Mouse (Mus musculus): ENCODE results near the gene Plin2. TPM values are rescaled to one million over a fixed set of nuclear protein-coding genes. Genes with fewer than 3 reads are reported as not detected.
"Not testable (repeated sequence)": the region's sequence is repeated elsewhere in the genome, so short reads cannot be mapped to it uniquely, and the experiment has no call there.

The Plin2 gene
- total RNA-seq, 1 experiment from 2014 or later: 151 TPM

DNA sequence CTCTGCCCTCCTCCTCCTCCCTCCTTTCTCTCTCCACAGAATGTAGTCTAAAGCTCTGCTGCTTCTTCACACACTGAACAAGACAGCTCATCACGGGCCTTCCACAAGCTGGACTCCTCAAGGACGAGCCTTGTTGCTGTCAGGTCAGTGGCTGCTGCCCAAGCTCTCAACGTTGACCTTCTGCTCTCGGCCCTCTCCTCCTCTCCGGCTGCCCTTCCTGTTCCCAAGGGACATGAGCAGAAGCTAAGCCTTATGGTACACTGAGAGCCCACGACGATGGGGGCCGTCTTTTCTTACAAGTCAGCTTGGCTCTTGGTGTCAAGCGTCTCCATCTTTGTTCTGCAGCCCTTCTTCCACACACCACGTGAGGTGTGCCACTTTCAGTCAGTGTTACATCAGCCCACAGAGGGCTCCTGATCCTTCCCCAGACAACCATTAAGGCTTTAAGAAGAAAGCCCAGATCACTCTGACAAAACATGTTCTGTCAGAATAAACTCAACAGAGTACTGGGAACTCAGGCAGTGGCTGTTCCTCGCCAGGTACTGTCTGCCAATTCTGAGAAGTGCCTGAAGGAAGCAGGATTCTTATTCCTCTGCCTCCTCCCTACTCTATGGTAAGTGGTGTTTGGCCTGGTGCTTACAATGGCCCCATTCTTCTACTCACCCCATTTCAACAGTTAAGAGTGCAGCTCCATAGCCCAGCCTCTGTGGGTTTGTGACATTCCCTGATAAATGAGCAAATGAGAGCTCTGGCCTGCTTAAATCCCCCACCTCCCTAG lies 15.6 kb upstream of the Plin2 start:
- no peak for ATAC-seq (ENCODE audit: extremely low read depth, insufficient number of reproducible peaks, low FRiP score, poor library complexity, severe bottlenecking)

DNA sequence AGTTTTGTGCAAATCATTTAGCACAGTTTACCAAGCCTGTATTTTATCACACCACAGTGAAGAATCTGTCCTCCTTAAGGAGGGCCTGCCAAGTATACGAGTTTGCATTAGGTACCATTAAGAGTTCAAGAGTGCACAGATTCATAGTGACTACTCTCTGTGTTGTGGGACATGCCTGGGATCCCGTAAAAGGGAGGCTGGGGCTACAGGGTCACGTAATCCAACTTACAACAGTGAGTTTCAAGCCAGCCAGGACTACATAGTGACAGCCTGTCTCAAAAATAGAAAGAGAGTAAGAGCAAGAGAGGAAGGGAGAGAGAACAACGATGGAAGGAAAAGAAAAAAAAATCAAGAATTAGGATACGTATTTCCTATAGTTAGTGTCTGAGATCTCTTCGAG lies 14.9 kb upstream of the Plin2 start:
- ATAC-seq (ENCODE audit: extremely low read depth, insufficient number of reproducible peaks, low FRiP score, poor library complexity, severe bottlenecking): no peak

DNA sequence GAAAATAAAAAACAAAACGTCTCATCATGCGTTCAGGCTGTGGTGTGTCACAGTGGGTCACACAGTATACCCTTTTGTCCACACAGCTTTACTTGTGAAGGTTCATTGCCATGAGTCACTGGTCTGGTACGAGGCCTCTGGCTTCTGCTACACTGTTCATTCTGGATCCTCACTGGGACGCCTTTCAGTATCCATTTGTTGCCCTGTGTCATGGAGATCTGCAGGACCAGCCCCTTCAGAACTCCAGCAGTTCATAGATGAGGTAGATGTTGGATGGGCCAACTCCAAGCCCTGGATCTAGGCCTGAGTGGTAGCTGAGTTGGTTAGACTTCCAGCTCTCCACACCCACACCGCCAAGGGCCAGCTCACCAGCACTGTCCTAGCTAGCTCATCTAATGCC lies 13.9 kb upstream of the Plin2 start:
- ATAC-seq (ENCODE audit: extremely low read depth, insufficient number of reproducible peaks, low FRiP score, poor library complexity, severe bottlenecking): no peak

DNA sequence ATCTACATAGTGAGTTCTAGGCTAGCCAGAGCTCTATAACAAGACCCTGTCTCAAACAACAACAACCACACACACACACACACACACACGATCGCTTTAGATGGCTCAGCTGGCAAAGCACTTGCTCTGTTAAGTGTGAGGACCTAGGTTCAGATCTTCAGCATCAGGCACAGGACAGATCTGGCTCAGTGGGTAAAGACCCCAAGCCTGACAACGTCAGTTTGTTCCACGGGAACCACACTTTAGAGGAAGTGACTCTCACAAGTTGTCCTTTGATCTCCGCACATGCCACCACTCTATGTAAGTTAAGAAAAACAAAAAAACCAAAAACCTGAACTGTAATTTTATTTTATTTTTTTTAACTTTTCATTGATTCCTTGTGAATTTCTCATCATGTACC lies 13.4 kb upstream of the Plin2 start:
- peak; percentile 39; the same call in 1 of the 2 replicates for ATAC-seq (ENCODE audit: extremely low read depth, insufficient number of reproducible peaks, low FRiP score, poor library complexity, severe bottlenecking)

DNA sequence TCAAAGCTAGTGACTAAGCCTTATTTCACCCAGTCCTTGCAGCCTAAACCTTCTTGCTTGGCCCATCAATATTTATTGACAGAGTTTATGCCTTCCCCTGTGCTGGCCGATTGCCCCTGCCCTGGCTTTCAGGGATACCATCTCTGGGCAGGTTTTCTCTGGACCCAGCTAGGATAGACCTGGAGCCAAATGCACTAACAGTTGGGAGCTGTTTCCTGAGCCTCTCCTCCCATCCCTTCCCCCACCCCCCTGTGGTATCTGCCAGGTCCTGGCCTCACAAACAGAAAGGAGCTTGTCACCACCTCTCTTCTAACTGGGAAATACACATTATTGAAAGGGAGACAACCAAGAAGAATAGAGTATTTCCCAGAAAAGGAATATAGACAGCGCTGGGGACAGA lies 12.0 kb upstream of the Plin2 start:
- ATAC-seq (ENCODE audit: extremely low read depth, insufficient number of reproducible peaks, low FRiP score, poor library complexity, severe bottlenecking): no peak

DNA sequence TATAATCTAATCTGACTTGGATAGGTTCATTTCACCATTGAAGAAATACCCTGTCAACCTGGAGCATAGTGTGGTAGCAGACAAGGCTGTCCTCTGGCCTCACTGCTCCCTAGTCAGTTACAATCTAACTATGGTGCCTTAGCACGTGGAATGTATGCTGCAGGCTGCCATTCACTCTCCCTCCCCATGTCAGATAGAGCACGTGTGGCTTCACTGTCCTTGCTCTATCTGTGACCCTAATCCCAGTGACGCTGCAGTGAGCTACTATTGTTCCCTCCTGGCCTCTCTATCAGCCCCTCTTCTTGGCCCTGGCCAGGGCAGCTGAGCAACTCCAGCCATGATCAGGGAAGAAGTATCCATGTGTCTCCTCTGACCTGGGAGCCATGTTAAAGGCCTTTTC lies 11.6 kb upstream of the Plin2 start:
- no peak for ATAC-seq (ENCODE audit: extremely low read depth, insufficient number of reproducible peaks, low FRiP score, poor library complexity, severe bottlenecking)

DNA sequence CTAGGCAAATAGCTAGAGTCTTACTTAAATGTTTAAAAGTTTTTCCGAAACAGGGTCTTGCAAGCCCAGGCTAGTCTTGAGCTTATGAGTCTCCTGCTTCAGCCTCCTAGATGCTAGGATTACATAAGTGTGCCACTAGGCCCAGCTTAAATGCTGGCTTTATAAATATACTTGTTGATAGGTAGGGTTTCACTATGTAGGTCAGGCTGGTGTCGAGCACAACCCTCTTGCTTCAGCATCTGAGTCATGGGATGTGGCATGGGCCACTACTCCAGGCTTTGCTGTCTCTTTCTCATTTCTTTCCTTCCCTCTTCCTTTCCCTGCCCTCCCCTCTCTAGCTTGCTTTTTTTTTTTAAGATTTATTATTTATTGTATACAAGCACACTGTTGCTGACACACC lies 9.8 kb upstream of the Plin2 start:
- ATAC-seq (ENCODE audit: extremely low read depth, insufficient number of reproducible peaks, low FRiP score, poor library complexity, severe bottlenecking): no peak

DNA sequence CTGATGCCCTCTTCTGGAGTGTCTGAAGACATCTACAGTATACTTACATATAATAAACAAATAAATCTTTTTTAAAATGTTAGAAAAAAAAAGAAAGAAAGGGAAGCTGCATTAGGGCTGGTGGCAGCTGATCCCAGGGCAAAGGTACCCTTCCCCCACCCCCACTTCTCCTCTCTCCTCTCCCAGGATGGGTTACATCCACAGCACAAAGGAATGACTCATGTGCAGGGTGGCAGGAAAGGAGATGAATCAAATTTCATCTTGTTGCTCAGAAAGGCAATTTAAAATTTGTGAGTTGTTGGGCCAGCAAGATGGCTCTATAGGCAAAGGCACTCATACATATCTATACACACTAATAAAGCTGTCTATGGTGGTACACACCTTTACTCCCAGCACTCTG lies 6.9 kb upstream of the Plin2 start:
- no peak for ATAC-seq (ENCODE audit: extremely low read depth, insufficient number of reproducible peaks, low FRiP score, poor library complexity, severe bottlenecking)

DNA sequence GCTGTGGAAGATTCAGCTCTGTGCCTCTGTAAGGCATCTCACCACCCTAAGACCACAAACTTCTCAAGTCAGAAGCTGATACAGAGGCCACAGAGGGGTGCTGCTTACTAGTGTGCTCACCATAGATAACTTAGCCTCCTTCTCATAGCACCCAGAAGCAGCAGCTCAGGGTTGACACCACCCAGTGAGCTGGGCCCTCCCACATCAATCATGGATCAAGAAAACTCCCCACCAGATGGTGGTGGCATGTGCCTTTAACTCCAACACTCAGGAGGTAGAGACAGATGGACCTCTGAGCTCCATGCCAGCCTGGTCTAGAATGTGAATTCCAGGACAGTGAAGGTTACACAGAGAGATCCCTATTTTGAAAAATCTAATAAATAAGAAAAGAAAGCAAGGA lies 4.9 kb upstream of the Plin2 start:
- not testable (repeated sequence) for ATAC-seq (ENCODE audit: extremely low read depth, insufficient number of reproducible peaks, low FRiP score, poor library complexity, severe bottlenecking)

DNA sequence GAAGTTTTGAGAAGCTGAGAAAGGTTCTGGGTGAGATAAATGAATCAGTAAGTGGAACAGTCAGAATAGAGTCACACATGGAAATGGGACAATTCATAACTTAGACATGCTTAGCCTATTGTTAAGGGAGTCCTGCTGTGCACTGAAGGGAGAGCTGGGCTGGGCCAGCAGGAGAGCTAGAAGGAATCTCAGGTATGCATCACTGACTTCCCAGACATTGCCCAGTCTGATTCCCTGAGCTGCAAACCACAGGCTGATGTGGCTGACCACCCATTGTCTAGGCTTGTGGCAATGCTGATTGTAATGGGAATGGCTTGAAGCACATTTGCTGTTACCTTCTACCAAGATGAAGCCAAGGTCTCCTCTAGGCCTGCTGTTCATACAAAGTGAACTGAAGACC lies 4.3 kb upstream of the Plin2 start:
- ATAC-seq (ENCODE audit: extremely low read depth, insufficient number of reproducible peaks, low FRiP score, poor library complexity, severe bottlenecking): not testable (repeated sequence)

DNA sequence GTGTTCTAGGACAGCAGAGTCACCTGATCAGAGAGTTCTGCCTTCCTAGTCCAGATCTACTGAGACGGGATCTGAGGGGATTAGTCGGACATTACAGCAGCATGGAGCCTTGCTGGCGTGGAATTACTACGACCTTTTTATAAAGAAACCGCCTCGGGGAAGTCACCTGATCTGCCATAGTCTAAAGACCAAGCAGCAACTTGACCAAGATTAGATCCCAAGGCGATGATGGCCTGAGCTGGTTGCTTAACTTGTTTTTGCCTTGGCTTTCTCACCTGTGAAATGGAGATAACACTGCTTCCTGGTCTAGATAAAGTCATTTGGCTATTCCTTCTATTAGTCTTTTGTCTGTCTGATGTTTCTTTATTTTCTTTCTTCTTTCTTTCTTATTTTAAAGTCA lies 2.6 kb upstream of the Plin2 start:
- ATAC-seq (ENCODE audit: extremely low read depth, insufficient number of reproducible peaks, low FRiP score, poor library complexity, severe bottlenecking): no peak

DNA sequence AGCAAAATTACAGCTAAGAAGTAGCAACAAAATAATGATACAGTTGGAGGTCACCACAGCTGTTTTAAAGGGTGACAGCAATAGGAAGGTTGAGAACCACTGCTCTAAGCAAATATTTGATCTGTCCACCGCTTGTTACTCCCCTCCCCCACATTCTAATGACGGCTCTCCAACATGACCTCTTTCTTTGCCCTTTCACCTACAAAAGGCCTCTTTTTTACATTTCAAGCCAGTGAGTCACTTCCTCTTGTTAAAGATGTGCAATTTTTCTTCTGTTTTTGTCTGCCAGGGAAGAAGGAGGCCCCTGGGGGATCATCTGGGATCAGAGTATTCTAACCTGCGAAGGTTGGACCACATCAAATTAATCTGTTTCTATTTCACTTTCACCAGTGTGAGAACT lies 1.9 kb upstream of the Plin2 start:
- ATAC-seq (ENCODE audit: extremely low read depth, insufficient number of reproducible peaks, low FRiP score, poor library complexity, severe bottlenecking): no peak; the same call in 1 of the 2 replicates

DNA sequence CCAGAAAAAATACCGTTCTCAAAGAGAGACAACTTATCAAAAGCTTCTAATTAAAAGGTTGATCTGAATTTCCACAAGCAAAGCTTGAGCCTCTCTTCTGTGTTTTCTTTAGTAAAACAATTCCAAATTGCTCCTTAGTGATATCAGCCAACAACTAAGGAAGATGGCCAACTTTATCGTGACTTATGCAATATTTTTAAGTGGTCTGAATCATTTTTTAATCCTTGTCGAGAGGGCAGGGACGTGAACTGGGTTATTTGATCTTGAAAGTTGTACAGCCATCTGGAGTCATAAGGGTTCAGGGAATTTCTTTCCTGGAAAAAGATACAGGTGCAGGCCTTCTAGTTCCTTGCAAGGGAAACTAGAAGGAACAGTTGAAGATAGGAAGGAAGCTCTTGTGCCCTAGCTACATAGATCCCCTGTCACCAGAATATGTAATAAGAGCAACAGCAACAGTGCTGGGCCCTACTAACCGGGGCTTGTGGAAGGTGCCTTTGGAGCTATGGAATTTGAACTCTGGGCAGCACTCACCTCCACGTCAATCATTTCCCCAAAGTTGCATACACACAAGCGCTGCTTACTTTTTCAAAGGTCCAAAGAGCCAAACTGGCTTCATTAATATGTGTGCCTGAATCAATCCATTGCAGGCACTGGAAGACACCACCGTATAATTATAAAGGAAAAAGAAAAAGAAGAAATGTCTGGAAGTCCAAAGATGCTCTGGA lies 884 bp upstream of the Plin2 start:
- ATAC-seq (ENCODE audit: extremely low read depth, insufficient number of reproducible peaks, low FRiP score, poor library complexity, severe bottlenecking): no peak

DNA sequence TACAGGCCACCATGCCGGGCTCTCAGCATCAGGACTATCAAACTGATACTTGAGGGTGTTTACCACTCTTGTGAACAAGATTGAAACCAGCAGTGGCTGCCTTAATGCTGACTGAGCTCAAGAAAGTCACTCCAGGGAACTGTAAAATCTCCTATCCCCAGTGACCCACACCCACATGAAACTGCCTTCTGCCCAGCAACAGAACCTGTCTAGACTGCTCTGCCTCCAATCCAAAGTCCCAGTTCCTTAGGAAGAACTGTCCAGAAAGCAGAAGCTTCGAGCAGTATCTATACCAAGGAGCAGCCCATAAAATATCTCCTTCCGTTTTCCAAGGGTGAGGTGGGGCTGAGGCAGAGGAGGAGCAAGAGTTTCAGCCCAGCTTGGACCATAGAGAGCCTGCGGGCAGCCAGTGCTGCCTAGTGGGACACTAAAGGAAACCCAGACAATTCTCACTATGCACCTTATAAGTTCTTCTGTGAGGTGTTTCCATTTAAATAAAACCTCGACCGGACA lies 563 bp downstream of the Plin2 start:
- peak; percentile 51 for ATAC-seq (ENCODE audit: extremely low read depth, insufficient number of reproducible peaks, low FRiP score, poor library complexity, severe bottlenecking)

DNA sequence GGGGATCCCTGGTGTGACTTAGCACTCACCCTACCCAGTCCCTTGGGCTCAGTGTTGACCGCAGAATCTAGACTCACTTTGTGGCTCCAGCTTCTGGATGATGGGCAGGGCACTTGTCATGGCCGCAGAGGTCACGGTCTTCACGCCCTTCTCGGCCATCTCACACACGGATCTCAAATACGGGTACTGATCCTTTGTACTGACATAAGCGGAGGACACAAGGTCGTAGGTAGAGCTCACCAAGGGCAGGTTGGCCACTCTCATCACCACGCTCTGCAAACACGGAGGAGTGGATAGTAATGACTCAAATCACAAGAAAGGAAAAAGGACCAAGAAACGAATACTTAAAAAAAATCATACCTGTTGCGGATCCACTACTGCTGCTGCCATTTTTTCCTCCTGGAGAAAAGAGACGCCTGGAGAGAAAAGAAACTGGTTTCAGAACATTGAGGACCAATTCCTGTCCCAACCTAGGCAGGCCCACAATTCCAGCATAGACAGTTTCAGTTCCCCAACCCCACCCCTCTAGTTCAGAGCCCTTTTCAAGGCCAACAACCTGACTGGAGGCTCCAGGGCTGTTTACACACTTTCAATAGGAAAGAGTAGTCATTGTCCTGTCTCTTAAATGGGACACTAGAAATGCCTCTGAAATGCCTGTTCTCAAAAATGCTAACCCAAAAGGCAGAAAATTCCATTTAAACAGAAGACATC lies 1.4 kb downstream of the Plin2 start:
- no peak for ATAC-seq (ENCODE audit: extremely low read depth, insufficient number of reproducible peaks, low FRiP score, poor library complexity, severe bottlenecking)

DNA sequence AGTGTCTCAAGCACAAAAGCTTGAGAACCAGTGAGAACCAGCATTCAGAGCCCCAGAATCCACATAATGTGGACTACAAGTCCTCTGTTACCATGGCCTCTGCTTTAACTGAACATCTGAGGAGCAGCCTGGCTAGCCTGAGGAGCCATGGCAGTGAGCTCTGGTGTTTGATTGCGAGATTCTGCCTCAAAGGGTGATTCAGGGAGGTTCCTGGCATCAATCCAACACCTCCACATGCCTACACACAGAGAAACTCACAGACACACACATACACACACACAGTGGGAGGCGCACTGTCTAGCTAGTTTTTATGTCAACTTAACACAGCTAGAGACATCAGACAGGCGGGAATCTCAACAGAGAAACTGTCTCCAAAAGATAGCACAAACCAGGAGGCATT lies 4.3 kb downstream of the Plin2 start:
- ATAC-seq (ENCODE audit: extremely low read depth, insufficient number of reproducible peaks, low FRiP score, poor library complexity, severe bottlenecking): no peak

DNA sequence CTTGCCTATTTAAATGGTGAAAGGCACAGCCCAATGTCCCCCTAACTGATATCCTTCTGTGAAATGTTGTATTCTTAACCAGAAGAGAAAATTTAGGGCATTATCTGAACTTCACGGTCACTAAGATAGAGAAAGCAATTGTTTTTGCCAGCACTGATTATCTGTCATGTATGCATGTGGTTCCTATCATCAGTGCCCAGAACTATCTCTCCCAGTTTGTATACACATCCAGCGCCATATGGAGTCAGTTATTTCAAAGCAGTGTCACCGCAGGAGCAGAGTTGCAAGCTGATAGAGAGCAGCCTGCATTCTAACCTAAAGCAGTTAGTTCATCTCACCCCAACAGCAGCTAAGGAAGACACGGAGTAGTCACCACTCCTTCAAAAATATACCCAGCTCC lies 5.9 kb downstream of the Plin2 start:
- ATAC-seq (ENCODE audit: extremely low read depth, insufficient number of reproducible peaks, low FRiP score, poor library complexity, severe bottlenecking): no peak

DNA sequence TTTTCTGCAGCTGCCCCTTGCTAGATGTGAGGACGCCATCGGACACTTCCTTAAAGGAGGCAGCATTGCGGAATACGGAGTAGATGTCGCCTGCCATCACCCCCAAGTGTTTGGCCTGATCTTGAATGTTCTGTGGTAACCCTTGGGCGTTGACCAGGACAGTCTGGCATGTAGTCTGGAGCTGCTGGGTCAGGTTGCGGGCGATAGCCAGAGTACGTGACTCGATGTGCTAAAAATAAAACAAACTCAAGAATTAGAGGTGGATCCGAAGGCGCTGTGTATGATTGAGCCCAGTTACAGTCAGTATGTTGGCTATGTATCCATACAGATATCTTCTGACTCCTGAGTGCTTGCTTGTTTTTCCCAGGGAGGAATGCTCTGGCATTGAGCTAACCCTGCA lies 12.7 kb downstream of the Plin2 start:
- no peak for ATAC-seq (ENCODE audit: extremely low read depth, insufficient number of reproducible peaks, low FRiP score, poor library complexity, severe bottlenecking)

DNA sequence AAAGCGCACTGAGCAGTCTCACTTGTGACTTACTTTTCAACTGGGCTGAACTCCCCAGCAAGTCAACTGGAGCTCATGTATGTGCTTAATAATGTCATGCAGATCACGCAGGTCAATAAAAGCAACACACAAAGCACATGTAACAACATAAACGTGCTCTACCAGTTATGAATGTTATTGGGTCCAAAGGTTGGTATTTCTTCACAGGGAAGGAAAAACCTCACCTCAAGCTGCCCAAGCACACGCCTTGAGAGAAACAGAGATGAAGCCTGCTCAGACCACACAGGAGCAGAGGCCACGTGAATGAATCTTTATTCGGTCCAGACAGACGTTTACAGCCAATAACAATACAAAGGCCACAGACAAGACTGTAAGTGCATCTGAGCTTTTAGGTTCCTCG lies 13.4 kb downstream of the Plin2 start:
- not testable (repeated sequence) for ATAC-seq (ENCODE audit: extremely low read depth, insufficient number of reproducible peaks, low FRiP score, poor library complexity, severe bottlenecking)
